Mouse (Mus musculus) testis, adult 2 months (tissue): Measurements from ENCODE around the gene Gm3526. TPM values are rescaled to one million over a fixed set of nuclear protein-coding genes. Genes with fewer than 3 reads are reported as not detected.
"Not testable (repeated sequence)": the region's sequence is repeated elsewhere in the genome, so short reads cannot be mapped to it uniquely, and the experiment has no call there.

Experiments used
- H3K27ac ChIP-seq: fragments of 200-500 bp; 2 replicates; pipeline ENCODE4 v1.5.1; 2012; ENCODE audit warnings: low read depth, low read length; ENCODE audit not compliant: control insufficient read depth, insufficient read depth
- H3K27me3 ChIP-seq: fragments of 200-500 bp; 2 replicates; pipeline ENCODE4 v1.6.1; 2012; ENCODE audit warnings: mild to moderate bottlenecking, low read length, moderate library complexity; ENCODE audit not compliant: control insufficient read depth, insufficient read depth
- H3K36me3 ChIP-seq: fragments of 200-500 bp; 2 replicates; pipeline ENCODE4 v1.6.1; 2012; ENCODE audit warnings: mild to moderate bottlenecking, low read length; ENCODE audit not compliant: control insufficient read depth, insufficient read depth
- H3K4me1 ChIP-seq: fragments of 200-500 bp; 2 replicates; pipeline ENCODE4 v1.6.1; 2012; ENCODE audit warnings: low read length; ENCODE audit not compliant: control insufficient read depth, insufficient read depth
- H3K4me3 ChIP-seq: fragments of 200-500 bp; 2 replicates; pipeline ENCODE4 v1.5.1; 2012; ENCODE audit warnings: low read depth, mild to moderate bottlenecking, low read length, moderate library complexity, mixed read lengths; ENCODE audit not compliant: control insufficient read depth
- polyA plus RNA-seq: library from polyadenylated mRNA; depleted of rRNA; stranded (reverse); fragments of >200 nt; gene quantifications from 2 replicates; pipeline ENCODE4 v1.2.3, GENCODE M21; 2012; rRNA removed

Gene Gm3526
- polyA plus RNA-seq: 1.6 and 1.9 TPM in 2 replicates

- H3K27me3 ChIP-seq, H3K27ac ChIP-seq, H3K4me3 ChIP-seq, H3K36me3 ChIP-seq, H3K4me1 ChIP-seq: not testable (repeated sequence)
Measured at GRCm38 (mm10) chr14:5260480-5260879, at the start of gene Gm3526. Gene Gm3526 (minus strand): TSS chr14:5260580.

Other genes with a start within 250 kb of the Gm3526 start
- gene Gm3298, start 244.7 kb downstream of the Gm3526 start, polyA plus RNA-seq: 0.23 TPM in 1 of 2 replicates, not detected in the other
- gene 4930555G01Rik, start 210.0 kb downstream of the Gm3526 start, polyA plus RNA-seq: 0.60 and 0.65 TPM in 2 replicates
- 0.42 and 0.62 TPM in 2 replicates for gene Gm8281, start 189.5 kb downstream of the Gm3526 start, polyA plus RNA-seq
- 12.9 and 13.5 TPM in 2 replicates for gene Gm8279, start 129.1 kb downstream of the Gm3526 start, polyA plus RNA-seq
- not detected in 2 replicates for gene Gm3317, start 96.0 kb downstream of the Gm3526 start, polyA plus RNA-seq
- gene Gm8271, start 74.8 kb downstream of the Gm3526 start, polyA plus RNA-seq: not detected in 2 replicates
- 0.94 and 1.3 TPM in 2 replicates for gene Gm3542, start 74.3 kb upstream of the Gm3526 start, polyA plus RNA-seq
- gene Gm3500, start 128.5 kb upstream of the Gm3526 start, polyA plus RNA-seq: 0.05 and 0.23 TPM in 2 replicates
- 2.2 and 2.4 TPM in 2 replicates for gene Gm3194, start 194.9 kb upstream of the Gm3526 start, polyA plus RNA-seq
- 0.31 and 0.65 TPM in 2 replicates for gene Gm8246, start 217.2 kb upstream of the Gm3526 start, polyA plus RNA-seq
- gene Gm3187, start 223.6 kb upstream of the Gm3526 start, polyA plus RNA-seq: not detected in 2 replicates
- gene Gm3488, start 241.1 kb upstream of the Gm3526 start, polyA plus RNA-seq: 1.1 and 1.3 TPM in 2 replicates